Mouse (Mus musculus): ENCODE measurements around the gene Ttn.

Ttn gene

DNA sequence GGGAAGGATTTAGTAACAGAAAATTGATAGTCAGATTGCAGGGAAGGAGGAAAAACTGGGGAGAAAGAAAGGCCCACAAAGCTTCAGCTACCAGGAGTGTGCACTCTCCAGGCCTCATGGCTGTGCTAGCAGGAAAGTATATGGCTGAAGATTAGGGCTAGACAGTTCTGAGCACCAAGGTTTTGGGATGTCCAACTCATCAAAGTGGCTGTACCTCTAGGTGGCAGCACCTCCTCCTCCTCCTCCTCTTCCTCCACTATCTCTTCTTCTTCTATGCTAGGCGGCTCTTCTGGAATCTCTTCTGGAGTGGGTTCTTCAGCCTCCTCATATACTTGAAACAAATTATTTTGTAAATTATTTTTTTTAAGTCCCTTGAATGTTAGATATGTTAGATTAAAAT lies 139.2 kb downstream of the Ttn start:
- no peak for DNase-seq (ENCODE audit: low spot score in 2 of 2)

DNA sequence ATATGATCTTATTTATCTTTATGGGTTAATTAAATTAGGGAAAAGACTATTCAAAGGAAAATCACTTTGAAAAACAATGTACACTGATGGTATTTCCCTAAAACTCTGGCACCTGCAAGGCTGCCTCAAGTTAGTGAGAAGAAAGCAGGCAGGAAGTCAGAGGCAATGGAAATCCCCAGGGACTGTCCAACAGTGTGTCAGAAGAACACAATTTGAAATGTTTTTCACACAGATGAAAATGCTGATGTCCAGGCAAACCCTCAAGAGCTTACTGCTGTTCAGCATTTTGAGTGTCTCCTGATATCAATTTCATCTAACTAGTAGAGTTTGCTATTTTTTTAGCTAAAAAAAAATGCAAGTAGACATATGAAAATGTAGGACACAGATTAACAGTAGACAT lies 161.9 kb downstream of the Ttn start:
- no peak for DNase-seq (ENCODE audit: low spot score in 2 of 2)

DNA sequence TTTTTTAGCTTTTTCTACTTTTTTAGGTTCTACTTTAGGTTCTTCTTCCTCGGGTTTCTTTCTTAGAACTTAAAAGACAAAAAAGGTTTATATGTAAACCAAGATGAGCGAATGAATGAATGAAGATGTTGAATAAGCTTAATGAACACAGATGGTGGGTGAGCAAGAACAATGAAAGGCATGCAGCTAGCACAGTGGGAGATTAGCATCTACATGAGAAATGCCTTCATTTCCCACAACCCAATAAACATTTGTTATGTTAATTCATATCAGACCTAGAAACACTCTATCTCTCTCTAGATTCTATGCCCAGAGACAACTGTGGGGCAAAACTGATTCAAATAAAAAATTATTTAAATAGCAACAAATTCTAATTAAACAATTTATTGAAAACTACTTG lies 164.6 kb downstream of the Ttn start:
- no peak for DNase-seq (ENCODE audit: low spot score in 2 of 2)

DNA sequence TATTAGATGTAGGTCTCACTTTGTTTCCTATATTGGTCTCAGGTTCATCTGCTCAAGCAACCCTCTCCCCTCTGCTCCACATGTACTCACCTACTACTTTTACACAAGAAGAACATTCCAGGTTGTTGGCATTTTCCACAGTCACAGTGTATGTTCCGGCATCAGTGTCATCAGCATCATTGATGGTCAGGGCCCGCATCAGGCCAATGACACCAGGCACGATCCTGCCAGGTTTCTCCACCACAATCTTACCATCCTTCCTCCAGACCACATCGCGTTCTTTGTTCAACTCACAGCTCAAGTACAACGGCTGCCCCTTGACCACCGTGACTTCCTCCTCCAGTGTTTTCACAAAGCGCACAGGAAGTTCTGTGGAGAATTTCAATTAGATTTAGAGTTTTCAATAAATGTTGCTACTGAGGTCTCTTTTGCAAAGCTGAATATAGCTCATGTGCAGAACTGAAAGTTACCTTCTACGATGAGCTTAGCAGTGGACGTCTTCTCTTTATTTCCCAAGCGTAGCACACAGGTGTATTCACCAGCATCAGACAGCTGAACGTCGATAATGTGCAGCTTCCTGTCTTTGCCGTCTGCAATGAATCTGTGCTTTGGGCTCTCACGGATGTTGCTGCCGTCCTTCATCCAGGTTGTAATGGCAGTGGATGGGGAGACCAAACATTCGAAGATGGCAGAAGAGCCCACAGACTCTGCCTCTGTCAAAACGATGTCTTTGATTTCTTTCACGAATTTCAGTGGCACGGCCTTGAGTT lies 168.1 kb downstream of the Ttn start:
- no peak for DNase-seq (ENCODE audit: low spot score in 2 of 2)

DNA sequence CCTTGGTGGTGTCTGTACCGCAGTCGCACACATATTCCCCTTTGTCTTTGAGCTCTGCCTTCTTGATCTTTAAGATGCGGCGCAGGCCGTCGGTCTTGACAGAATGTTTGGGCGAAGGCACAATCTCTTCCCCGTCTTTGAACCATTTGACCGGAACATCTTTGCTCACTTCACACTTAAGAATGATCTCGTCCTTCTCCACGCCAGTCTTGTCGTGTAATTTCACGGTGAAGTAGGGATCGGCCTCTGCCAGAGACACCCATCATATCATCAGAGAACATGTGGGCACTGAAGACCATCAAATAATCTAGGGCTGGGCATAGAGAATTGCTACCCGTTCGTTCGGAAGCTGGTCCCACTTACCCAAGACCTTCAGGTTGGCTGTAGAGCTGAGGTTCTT lies 171.2 kb downstream of the Ttn start:
- no peak for DNase-seq (ENCODE audit: low spot score in 2 of 2)

DNA sequence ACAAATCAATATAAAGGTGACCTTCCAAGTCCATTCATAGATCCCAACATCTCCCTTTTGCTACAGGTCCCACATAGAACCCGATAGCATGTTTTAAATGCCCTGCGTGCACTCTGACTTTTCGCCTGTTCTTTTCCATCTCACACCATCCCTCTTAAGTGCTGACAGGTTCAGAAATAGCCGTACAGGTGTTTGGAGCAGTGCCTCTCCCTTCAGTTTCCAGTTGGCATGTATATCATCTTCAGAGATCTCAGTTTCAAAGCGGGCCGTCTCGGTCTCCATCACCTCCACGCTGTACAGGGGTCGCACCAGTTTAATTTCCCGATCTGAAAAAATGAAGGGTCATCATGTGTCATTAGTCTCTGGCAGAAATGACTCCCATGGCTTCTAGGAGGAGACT lies 174.0 kb downstream of the Ttn start:
- DNase-seq (ENCODE audit: low spot score in 2 of 2): no peak

DNA sequence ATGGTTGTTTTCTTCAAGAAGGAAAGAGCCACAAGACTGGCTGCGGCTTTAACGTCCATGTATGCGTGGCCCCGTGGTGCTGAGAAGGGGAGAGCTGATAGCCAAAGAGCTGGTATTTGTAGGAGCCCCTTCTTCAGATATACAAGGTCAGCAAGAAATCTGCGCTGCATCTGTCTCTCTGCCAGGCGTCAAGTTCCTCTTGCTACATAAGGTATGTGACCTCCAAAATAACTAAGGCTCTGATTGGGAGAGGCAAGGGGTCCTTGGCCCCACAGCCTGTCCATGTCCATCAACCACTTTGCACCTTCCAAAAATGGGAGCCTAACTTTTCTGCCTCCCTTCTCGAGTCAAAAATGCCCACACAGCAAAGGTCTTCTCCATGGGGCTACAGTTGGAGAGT lies 175.1 kb downstream of the Ttn start:
- DNase-seq (ENCODE audit: low spot score in 2 of 2): no peak

DNA sequence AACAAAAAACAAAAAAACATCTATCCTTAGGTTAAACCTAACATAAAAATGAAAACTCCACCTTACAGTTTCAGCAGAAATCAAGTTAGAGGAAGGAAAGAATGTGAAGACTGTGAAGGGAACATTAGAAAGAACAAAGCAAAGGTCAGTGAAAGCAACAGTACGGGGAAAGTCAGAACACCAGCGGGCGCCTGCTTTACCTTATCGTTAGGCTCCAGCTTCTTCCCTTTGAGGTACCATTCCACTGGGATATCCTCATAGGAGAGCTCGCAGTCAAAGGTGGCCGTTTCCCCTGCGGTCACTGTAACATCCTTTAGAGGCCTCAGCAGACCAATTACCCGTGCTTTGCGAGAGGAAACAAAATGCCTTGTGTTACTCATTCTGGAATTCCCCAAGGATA lies 175.5 kb downstream of the Ttn start:
- DNase-seq (ENCODE audit: low spot score in 2 of 2): no peak

DNA sequence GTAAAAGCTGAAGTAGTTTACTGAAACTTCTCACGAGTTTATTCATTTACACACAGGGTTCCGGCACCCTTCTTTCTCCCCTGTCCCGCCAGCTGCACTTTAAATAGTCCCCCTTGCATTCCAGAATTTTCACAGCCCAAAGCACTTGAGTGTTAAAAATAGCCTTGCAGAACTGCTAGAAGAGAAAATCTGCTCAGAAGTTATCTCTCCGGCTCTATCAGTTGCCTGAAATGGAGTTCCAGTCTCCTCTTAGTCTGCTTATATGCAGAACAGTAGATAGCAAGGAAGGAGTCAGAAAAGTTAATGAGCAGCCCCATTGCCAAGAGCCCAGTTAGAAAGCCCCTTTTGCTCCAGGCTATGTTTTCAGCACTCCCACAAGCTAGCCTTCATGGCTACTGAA lies 176.0 kb downstream of the Ttn start:
- no peak for DNase-seq (ENCODE audit: low spot score in 2 of 2)

DNA sequence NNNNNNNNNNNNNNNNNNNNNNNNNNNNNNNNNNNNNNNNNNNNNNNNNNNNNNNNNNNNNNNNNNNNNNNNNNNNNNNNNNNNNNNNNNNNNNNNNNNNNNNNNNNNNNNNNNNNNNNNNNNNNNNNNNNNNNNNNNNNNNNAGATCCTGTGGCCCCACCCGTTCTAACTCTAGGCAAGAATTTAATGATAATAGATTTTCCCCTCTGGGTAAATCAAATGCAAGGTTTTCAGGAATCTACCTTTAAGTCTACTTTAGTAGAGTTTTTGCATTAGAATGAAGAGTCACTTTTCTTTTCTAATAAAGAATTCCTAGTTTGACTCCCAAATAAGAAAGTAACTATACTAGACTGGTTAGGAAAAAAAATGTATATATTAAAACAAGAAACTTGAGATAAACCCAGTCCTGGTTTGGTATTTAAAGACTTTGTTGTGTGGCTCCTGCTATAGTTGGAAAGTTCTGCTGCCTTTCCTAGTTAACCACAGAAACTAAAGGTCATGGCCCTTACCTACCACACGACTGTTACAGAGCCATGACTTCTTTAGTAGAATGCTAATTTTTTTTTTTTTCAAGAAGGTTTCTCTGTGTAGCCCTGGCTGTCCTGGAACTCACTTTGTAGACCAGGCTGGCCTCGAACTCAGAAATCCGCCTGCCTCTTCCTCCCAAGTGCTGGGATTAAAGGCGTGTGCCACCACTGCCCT lies 177.0 kb downstream of the Ttn start:
- DNase-seq (ENCODE audit: low spot score in 2 of 2): no peak

DNA sequence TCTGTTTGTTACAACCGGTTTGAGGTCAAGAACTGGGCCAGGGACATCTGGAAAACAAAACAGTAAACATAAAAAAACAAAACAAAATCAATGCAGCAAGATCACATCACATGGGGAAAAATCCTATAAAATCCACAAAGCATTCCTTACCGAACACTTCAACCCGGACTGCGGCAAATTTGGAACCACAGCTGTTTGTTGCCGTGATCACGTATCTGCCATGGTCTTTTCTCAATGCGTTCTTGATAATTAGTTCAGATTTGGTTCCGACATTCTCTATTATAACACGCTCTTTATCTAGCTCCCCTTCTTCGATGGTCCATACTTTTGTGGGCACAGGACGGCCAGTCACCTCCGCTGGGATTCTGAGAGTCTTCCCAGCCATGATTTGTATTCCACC lies 198.2 kb downstream of the Ttn start:
- no peak for DNase-seq (ENCODE audit: low spot score in 2 of 2)

DNA sequence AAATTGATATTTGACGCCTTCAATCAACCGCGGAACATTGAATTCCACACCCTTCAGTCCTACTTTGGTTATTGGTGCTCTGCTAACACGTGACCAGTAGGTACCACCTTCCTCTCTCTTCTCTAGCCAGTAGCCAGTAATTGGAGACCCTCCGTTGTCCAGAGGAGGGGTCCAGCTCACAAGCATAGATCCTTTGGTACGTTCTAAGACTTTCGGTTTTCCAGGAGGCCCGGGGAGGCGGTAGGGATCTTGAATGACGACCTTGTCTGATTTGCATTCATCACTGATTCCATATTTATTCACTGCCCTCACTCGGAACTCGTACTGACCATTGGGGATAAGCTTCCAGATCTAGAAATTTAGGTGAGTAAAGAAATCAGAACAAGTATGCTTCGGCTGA lies 201.6 kb downstream of the Ttn start:
- no peak for DNase-seq (ENCODE audit: low spot score in 2 of 2)

DNA sequence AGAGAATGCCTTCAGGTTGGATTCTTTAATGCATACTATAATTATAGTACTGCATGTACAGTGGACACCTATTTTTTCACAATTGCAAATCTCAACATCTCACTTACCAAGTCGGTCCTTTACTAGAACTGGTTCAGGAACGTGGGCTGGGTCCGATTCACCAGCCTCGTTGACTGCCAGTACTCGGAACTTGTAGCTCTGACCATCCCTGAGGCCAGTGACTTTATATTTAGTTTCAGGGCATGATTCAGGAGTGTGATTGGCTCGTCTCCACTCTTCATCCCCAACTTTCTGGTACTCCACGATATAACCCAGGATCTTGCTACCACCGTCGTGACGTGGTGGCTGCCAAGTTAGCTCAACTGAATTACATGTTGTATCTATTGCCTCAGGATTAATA lies 212.5 kb downstream of the Ttn start:
- DNase-seq (ENCODE audit: low spot score in 2 of 2): no peak

DNA sequence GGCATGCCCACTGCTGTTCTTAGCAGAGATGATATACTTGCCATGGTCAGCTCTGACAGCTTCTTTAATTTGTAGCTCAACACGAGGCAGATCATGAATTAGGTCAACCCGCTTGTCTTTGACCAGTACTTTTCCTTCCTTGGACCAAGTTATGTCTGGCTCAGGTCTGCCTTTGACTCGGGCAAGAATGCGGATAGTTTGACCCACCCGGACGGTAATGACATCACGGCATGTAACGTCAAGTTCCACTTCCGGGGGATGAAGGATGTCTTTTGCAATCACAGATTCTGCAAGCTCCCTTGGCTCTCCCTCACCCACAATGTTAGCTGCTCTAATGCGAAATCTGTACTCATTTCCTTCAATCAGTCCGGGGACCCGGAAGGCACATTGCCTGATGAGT lies 215.1 kb downstream of the Ttn start:
- DNase-seq (ENCODE audit: low spot score in 2 of 2): no peak

DNA sequence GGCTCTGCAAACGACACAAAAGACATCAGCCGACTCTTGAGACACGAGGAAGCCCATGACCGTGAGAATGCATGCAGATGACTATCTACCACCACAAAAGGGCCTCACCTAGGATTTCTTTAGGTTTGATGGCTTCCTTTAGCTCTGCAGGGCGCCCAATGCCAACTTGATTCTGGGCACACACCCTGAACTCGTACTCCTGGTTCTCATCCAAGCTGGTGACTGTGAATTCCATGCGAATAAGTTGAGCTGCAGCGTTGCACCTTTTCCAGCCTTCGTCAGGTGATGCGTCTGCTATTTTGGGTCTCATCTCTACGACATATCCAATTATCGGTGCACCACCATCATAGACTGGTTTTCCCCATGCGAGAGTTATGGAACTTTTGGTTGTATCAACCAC lies 217.8 kb downstream of the Ttn start:
- no peak for DNase-seq (ENCODE audit: low spot score in 2 of 2)

DNA sequence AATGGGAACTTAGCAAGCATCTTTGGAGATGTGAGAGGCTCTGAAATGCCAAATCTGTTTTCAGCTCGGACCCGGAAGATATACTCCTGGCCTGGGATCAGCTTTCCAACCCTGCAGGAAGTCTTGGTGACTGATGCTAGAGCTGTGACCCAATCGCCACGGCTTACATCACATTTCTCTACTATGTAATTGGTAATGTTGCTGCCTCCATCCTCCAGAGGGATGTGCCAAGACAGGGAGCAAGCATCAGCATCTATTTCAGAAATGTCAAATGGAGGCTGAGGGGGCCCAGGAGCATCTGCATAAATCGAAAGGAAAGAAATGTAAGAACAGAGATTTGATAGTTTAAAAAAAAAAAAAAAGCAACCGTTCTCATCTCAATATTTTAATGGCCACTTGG lies 220.2 kb downstream of the Ttn start:
- DNase-seq (ENCODE audit: low spot score in 2 of 2): no peak

DNA sequence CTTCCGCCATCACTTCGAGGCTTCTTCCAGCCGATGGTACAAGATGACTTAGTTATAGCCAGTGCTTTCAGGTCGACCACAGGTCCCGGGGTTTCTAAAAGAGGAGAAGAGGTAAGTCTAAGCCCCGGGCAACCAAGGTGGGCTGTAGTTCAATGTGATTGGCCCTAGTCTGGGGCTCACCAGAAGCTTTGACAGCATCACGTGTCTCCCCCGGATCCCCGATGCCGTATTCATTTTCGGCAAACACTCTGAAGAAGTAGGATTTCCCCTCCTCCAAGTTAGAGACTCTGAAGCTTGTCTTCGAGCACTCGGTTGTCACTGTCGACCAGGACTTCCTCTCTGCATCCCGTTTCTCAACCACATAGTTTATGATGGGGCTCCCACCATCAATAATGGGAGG lies 225.9 kb downstream of the Ttn start:
- no peak for DNase-seq (ENCODE audit: low spot score in 2 of 2)

DNA sequence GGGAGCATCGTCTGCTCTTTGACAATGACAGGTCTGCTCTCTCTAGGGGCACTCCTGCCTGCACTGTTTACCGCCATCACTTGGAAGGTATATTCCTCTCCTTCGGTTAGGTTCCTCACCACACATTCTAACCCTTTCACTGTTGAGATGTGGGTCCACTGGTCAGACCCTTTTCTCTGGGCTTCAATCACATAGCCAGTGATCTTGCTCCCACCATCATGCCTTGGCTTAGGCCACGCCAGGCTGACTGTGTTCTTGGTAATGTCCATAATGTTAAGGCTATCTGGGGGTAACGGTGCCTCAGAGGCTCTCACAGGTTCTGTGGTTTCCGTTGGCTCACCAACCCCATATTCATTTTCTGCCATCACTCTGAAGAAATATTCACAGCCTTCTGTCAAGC lies 230.4 kb downstream of the Ttn start:
- DNase-seq (ENCODE audit: low spot score in 2 of 2): no peak

DNA sequence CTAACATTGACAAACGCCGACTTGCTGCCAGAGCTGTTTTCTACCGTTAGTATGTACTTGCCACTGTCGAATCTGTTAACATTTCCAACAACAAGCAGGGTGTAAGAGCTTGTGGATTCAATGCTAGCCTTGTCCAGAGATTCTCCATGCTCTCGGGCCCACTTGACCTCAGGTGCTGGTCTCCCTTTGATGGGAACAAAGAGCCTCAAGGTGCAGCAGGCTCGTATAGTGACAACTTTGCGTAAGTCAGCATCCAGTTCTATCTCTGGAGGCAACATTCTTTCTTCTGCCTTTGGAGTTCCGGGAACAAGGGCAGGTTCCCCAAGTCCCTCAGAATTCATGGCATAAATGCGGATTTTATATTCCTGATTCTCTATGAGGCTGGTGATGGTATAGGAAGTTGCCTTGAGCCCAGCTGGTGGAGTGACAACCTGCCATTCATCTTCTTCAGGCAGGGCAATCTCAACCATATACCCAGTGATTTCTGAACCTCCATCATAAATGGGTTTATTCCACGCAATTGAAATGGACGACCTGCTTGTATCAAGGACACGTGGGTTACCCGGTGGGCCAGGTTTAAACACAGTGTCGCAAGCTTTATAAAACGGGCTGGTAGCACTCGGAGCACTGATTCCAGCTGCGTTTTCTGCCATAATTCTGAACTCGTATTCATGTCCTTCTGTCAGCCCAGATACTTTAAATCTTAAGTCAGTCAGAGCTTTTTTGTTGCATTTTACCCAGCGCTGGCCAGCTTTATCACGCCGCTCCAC lies 232.8 kb downstream of the Ttn start:
- DNase-seq (ENCODE audit: low spot score in 2 of 2): no peak

DNA sequence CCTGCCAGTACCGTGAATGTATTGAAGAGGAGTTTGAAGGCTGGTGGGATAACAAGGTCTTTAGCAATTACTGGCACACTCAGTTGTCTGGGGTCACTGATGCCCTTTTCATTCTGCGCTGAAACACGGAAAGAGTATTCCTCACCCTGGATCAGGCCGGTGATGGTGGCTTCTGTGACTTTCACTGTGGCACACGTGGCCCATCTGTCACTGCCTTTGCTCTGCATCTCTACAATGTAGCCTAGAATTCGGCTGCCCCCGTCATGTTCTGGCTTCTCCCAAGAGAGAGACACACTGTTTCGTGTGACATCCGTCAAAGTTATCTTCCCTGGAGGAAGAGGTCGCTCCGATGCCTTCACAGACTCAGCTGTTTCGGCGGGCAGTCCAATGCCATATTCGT lies 233.7 kb downstream of the Ttn start:
- DNase-seq (ENCODE audit: low spot score in 2 of 2): no peak

DNA sequence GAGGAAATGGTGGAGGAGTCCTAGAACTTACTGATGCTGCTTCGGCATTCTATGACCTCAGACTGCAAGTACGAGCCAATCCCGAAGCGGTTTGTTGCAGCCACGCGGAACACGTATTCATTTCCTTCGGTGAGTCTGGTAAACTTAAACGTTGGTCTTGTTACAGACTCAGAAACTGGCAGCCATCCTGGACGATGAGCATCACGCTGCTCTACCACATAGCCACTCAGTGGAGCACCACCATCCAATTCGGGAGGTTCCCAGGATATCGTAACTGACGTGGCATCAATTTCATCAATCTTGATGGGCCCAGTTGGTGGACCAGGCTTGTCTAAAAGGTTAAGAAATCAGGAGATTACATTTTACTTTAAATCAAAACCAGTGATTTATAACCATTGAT lies 262.7 kb downstream of the Ttn start:
- DNase-seq (ENCODE audit: low spot score in 2 of 2): no peak

DNA sequence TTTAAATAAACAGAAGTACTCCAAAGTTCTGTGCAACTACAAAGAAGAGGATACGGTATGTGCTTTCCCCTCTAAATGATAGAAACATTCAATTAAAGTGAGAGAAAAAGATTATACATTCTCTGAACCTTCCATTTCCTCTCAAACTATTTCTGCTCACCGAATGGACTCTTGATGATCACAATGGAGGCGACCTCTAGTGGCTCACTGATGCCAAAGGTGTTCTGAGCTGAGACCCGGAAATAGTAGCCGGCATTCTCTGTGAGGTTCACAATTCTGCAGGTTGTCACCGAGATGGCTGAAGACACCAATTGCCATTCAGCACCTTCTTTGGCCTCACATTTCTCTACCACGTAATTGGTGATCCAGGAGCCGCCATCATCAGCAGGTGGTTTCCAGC lies 267.4 kb downstream of the Ttn start:
- DNase-seq (ENCODE audit: low spot score in 2 of 2): no peak

DNA sequence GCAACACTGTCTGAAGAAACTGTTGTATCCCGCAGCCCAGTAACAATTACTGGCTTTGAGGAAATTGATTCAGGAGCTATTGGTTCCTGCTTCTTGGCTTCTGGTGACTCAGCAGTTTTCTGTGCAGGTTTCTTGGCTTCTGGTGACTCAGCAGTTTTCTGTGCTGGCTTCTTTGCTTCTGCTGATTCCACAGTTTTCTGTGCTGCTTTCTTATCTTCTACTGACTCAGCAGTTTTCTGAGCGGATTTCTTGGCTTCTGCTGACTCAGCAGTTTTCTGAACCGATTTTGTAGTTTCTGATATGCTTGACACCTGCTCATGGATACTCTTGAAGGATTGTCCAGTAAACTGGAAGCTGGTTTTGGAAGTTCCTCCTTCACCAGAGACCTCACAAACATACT lies 273.8 kb downstream of the Ttn start:
- no peak for DNase-seq (ENCODE audit: low spot score in 2 of 2)

Data from spleen, postnatal 10 days (tissue).